Mouse (Mus musculus) liver, adult 2 months (tissue): ENCODE data around the gene Cacna1c. TPM values are rescaled to one million over a fixed set of nuclear protein-coding genes. Genes with fewer than 3 reads are reported as not detected.

ENCODE experiments used
- DNase-seq: peaks from one replicate; pipeline ENCODE4 v3.0.0-alpha.2; 2011; ENCODE audit warnings: low read depth, low spot score; ENCODE audit errors: extremely low read depth
- H3K27ac ChIP-seq: fragments of 200-500 bp; replicated peaks from 2 replicates; pipeline ENCODE4 v1.5.1; 2012; ENCODE audit warnings: low read depth, mild to moderate bottlenecking, control low read depth, inconsistent platforms, low read length; ENCODE audit not compliant: insufficient read depth
- H3K27me3 ChIP-seq: fragments of 200-500 bp; 2 replicates; pipeline ENCODE4 v1.6.1; 2012; ENCODE audit warnings: mild to moderate bottlenecking, moderate library complexity, low read length, inconsistent platforms; ENCODE audit not compliant: control insufficient read depth, insufficient read depth
- H3K36me3 ChIP-seq: fragments of 200-500 bp; 2 replicates; pipeline ENCODE4 v1.6.1; 2012; ENCODE audit warnings: low read length, inconsistent platforms; ENCODE audit not compliant: control insufficient read depth, insufficient read depth
- H3K4me1 ChIP-seq: fragments of 200-500 bp; 2 replicates; pipeline ENCODE4 v1.6.1; 2011; ENCODE audit warnings: low read length; ENCODE audit not compliant: control insufficient read depth, insufficient read depth
- H3K4me3 ChIP-seq: fragments of 200-500 bp; 2 replicates; pipeline ENCODE4 v1.5.1; 2011; ENCODE audit warnings: low read depth, mild to moderate bottlenecking, control low read depth, low read length, moderate library complexity; ENCODE audit not compliant: insufficient read depth
- H3K79me2 ChIP-seq: fragments of 200-500 bp; 2 replicates; pipeline ENCODE4 v1.6.1; 2012; ENCODE audit warnings: inconsistent platforms, mild to moderate bottlenecking, low read length, moderate library complexity; ENCODE audit not compliant: control insufficient read depth, insufficient read depth
- H3K9ac ChIP-seq: fragments of 200-500 bp; 2 replicates; pipeline ENCODE4 v1.6.1; 2012; ENCODE audit warnings: low read depth, mild to moderate bottlenecking, control low read depth, inconsistent platforms, low read length
- CTCF ChIP-seq: fragments of 200-500 bp; IDR thresholded peaks from 2 replicates; pipeline ENCODE4 v1.5.1; 2011; ENCODE audit warnings: low read depth, low read length, control low read depth
- POLR2A ChIP-seq: fragments of 200-500 bp; IDR thresholded peaks from 2 replicates; pipeline ENCODE4 v1.6.1; 2011; ENCODE audit warnings: low read length, control low read depth; ENCODE audit not compliant: insufficient read depth; ENCODE audit errors: extremely low read depth
- WGBS: fragments of 180-500 bp; shearing (Covaris S2); methylation state at CpG from one replicate; pipeline ENCODE4 v1.1.7; 2018; 5-methylcytosine and 5-hydroxymethylcytosine counted together
- polyA plus RNA-seq: library from polyadenylated mRNA; depleted of rRNA; stranded (reverse); fragments of >200 nt; gene quantifications from 2 replicates; pipeline ENCODE4 v1.2.3, GENCODE M21; 2012
- total RNA-seq: library from RNA; depleted of rRNA; stranded (reverse); fragments of >200 nt; gene quantifications from 2 replicates; pipeline ENCODE4 v1.2.3, GENCODE M21; 2014

Cacna1c gene
- total and polyA plus RNA-seq, 2 experiments, result 0.09 to 0.18 TPM

DNA sequence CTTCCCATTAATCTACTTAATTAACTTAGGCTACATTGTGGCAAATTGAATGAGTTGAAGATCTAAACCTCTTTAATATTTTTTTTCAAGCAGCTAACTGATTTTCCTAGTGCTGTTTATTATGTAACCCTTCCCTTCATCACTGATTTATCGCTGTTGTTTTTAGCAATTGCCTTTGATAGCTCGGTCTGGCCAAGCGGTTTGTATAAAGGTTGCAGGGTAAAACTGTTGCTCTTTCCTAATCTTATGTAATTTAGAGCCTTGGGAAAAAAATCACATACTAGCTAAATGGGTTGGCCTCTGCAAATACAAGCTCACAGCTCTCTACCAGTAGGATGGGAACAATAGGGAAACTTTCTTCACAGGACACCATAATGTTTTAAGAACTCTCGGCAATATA lies 306.8 kb downstream of the Cacna1c start:
- Histone ChIP-seq H3K36me3 (no peaks in the 10 kb centered on the region), H3K79me2 (no peaks in the 10 kb centered on the region), H3K4me1 (no peaks in the 10 kb centered on the region), H3K4me3 (no peak overlapping the region), H3K9ac (no peak overlapping the region), H3K27me3 (no peaks in the 10 kb centered on the region), H3K27ac (no peak overlapping the region)
- TF ChIP-seq CTCF (no peak), POLR2A (no peak)
- no peak for DNase-seq
- WGBS, result 70% methylated on average over 4 of the region's 4 CpGs

GRCm38 (mm10) chr6:118887032-118887431 lies 309.2 kb downstream of the Cacna1c start:
- no peak for DNase-seq
- H3K79me2 ChIP-seq, result no peaks in the 10 kb centered on the region
- TF ChIP-seq CTCF (no peak), POLR2A (no peak)
- H3K27me3 ChIP-seq, result no peaks in the 10 kb centered on the region
- H3K4me1 ChIP-seq, result no peaks in the 10 kb centered on the region
- no peaks in the 10 kb centered on the region for H3K36me3 ChIP-seq
- 88% methylated on average over 8 of the region's 8 CpGs for WGBS
- no peak overlapping the region for H3K4me3 ChIP-seq
- no peak overlapping the region for H3K9ac ChIP-seq
- no peak overlapping the region for H3K27ac ChIP-seq

DNA sequence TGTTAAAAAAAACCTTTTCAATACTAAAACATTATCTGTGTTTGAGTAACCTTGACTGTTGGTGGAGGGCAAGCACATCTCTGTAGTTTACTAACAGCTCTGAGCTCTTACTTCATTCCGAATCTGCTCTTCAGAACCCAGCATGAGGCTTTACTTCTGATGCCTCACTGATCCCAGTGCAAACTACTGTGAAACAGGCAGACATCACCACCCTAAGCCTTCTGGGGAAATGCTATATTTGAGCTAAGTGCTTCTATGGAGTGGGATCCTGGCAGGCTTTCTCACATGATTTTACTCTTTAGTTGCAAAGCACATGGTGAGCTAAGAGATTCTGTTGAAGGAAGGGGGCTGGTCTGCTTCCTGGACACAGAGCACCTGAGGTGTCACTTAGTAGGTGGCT lies 311.3 kb downstream of the Cacna1c start:
- no peak for DNase-seq
- 65% methylated on average over 1 of the region's 1 CpGs for WGBS
- Histone ChIP-seq H3K4me3 (no peak overlapping the region), H3K4me1 (no peaks in the 10 kb centered on the region), H3K27ac (no peak overlapping the region), H3K9ac (no peak overlapping the region), H3K79me2 (no peaks in the 10 kb centered on the region), H3K27me3 (no peaks in the 10 kb centered on the region), H3K36me3 (no peaks in the 10 kb centered on the region)
- TF ChIP-seq CTCF (no peak), POLR2A (no peak)

DNA sequence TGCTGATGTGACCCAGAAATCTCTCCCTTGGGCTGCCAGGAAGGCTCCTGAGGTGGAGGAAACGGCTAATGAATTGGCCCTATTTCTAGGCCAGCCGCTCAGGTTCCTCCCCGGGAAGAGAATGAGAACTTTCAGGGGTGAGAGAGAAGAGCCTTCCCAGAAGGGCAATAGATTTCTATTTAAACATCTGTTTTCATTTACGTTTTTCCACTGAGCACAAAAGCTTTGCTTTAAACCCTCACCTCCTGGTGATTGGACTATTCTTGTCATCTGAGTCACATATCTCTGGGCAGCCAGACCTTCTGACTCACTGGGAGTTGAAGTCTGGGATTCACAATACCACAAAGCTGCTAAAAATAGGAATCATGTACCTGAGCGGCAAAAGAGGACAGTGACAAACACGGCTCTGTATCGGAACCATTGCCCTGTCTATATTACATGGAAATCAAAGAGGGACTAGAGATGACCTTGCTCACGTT lies 312.1 kb downstream of the Cacna1c start:
- Histone ChIP-seq H3K79me2 (no peaks in the 10 kb centered on the region), H3K9ac (no peak overlapping the region), H3K4me1 (no peaks in the 10 kb centered on the region), H3K36me3 (no peaks in the 10 kb centered on the region), H3K27me3 (no peaks in the 10 kb centered on the region), H3K27ac (no peak overlapping the region), H3K4me3 (no peak overlapping the region)
- TF ChIP-seq CTCF (no peak), POLR2A (no peak)
- DNase-seq, result no peak
- 83% methylated on average over 8 of the region's 8 CpGs for WGBS

DNA sequence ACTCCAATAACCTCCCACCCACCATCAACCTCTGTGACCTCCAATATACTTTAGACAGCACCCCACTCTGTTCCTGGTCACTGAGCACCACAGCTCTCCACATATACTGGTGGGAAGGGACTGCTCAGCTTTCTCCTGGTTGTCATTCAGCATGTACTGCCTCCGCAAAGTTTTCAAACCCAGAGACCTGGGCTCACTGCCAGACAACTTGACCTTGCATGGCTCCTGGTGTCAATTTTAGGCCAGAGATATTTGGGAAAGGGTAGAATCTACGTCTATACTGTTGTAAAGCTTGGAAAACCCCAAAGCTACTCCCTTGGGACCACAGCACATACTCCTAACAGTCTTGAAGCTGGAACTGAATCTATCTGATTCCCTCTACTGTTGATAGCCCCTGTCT lies 320.0 kb downstream of the Cacna1c start:
- TF ChIP-seq CTCF, result no peak
- no peak for TF ChIP-seq POLR2A
- WGBS, result 23% methylated on average over 2 of the region's 2 CpGs

DNA sequence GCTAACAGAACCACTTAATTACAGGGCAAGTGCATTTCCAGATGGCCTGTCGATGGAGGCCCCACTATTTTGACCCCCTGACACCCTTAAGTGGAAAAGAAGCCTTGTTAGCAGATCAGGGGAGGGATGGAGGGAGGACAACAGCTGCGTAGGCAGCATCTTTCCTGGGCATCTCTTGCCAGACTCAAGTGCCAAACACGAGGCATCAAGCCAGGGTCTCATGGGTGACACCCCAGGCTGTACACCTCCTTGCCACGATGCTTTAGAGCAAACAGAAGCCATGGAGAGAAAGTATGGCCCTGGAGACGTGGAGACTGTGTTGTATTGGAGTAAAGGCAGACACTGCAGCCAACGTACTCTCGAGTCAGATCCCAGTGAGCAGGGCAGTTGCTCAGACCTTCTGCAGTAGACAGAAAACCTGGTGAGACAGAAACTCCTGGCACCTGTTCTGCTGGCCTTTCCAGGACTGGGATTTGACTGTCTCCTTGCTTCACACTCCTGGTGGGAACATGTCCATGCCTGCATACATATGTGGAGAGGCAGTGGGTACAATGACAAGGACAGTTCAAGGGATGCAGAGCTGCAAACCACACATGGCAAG lies 325.9 kb downstream of the Cacna1c start:
- Histone ChIP-seq H3K36me3 (no peaks in the 10 kb centered on the region), H3K27me3 (no peaks in the 10 kb centered on the region), H3K4me1 (no peaks in the 10 kb centered on the region), H3K9ac (no peak overlapping the region), H3K79me2 (no peaks in the 10 kb centered on the region), H3K27ac (no peak overlapping the region), H3K4me3 (no peak overlapping the region)
- WGBS, result 73% methylated on average over 7 of the region's 7 CpGs
- no peak for DNase-seq
- TF ChIP-seq POLR2A (no peak), CTCF (no peak)

More for the DNA sequence above, 320.0 kb downstream of the Cacna1c start:
- DNase-seq, result no peak
- no peak overlapping the region for H3K27ac ChIP-seq
- H3K9ac ChIP-seq, result no peak overlapping the region
- no peaks in the 10 kb centered on the region for H3K4me1 ChIP-seq
- no peak overlapping the region for H3K4me3 ChIP-seq
- H3K36me3 ChIP-seq, result no peaks in the 10 kb centered on the region
- no peaks in the 10 kb centered on the region for H3K79me2 ChIP-seq
- no peaks in the 10 kb centered on the region for H3K27me3 ChIP-seq
